Mouse (Mus musculus): ENCODE measurements at regions not wholly inside any gene's neighbourhood (a gene's known extent, or its start where the extent isn't known, plus 50 kb on each side); places are given as distances from the start of the nearest gene placed in this dataset.

DNA sequence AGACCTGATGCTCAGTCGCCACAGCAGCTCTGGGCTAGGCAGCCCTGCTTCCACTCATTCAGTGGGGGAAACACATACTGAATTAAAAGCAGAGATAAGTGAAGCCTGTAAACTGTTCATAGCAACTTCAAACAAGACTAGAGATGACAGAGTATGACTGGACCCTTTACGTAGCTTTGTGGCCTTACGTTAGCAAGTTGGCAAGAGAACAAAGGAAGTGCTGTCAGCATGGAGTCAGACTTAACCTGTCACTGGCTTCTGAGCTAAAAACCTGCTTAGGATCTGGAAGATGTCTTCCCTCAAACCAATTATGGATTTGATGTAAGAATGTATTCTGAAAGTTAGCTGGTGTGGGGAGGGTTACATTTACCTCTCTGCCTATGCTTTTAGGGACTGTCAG, 421.3 kb downstream of the Ttll7 start:
- no peak for TF ChIP-seq MAFK (IDR thresholded peaks at IDR 0.05; ENCODE audit: insufficient read depth, low read depth, low read length)
- no peak for TF ChIP-seq ZC3H11A (IDR thresholded peaks at IDR 0.05; ENCODE audit: borderline replicate concordance, low read depth, low read length)
- no peak for TF ChIP-seq CHD2 (IDR thresholded peaks at IDR 0.05; ENCODE audit: low read depth, low read length)
- TF ChIP-seq HCFC1 (IDR thresholded peaks at IDR 0.05; ENCODE audit: borderline replicate concordance, insufficient read depth, low read length), result no peak
- TF ChIP-seq ZNF384 (IDR thresholded peaks at IDR 0.05; ENCODE audit: low read depth, low read length), result no peak

Measured in ES-E14 (cell line).